Mouse (Mus musculus): Measurements from ENCODE around the gene Apln. TPM values are rescaled to one million over a fixed set of nuclear protein-coding genes. Genes with fewer than 3 reads are reported as not detected.

Gene Apln
- 10 to 100 TPM in 2 of 4 experiments, 1 to 10 TPM in 2; 1.9 to 40.1 (median 11.4) TPM for total RNA-seq (2022)

GRCm38 (mm10) chrX:48034144-48035113, at the start of gene Apln:
Gene Apln (minus strand): TSS chrX:48034853.
- peak; percentile 27 for DNase-seq

DNA sequence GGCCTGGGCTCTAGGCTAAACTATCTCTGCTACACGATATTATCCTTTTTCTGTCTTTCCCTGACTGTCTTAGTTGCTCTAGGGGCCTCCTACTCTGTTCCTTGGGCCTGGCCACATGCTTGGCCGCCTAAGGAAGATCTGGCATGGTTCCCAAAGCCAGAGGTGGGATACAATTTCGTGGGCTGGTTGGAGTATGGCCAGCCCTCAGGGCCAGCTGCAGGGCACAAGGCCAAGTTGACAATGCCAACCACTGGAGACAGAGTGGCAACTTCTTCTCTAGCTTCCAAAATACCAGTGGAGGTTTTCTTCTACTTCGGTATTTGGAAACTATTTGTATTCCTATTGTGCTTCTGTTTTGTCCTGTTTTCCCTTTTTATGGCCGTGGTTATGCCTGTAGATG, 47.7 kb upstream of the Apln start:
- no peak for DNase-seq

- no peak for DNase-seq
Measured at GRCm38 (mm10) chrX:48076806-48077425, 42.3 kb upstream of the Apln start.

DNA sequence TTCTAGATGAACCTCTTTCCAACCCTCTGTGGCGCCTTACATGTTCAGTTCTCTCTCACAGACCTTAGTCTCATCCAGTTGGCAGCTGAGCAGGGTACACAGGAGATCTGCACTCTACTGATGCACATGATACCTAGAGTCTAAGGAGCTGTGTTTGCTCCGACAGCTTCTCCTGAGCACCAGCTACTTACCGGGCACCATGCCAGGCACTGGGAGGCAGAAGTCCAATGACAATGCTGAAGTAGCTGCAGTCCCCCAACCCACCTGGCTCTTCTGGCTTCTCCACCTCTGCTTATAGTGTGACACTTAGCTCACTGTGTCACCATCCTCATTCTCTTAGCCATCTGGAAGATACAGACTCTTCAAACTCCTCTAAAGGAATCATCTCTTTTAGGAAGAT, 40.0 kb upstream of the Apln start:
- no peak for DNase-seq

DNA sequence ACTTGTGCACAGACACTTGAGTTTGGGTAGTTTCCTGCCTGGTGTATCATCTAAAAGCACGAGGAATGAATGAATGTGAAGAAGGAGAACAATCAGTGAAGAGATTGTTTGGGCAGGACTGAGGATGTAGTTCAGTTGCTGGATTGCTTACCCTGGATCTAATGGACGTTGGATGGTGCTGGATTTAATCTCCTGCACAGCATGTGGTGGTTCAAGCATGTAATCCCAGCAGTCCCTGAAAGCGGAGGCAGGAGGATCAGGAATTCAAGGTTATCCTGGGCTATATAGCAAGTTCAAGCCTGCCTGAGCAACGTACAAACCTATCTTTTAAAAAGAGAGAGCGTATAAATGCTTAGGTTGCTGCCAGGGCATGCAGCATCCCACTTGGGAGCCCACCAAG, 37.7 kb upstream of the Apln start:
- DNase-seq, result no peak

DNA sequence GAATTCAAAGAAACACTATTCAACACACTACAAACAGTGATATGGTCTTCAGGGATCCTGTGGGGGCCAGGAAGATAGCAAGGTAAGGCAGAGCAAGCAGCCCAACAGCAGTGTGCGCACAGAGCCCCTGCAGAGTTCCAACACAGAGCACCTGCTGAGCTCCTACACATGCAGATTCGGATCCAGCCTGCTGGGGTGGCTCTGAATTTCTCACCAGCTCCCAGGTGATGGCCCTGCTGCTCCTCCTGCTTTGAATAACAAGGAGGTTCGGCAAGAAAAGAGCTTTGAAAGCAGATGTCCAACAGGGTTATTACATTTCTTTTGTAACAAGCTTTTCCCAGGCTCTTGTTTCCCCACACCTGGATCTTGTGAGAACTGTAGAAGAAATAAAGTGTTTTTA, 37.3 kb upstream of the Apln start:
- no peak for DNase-seq

DNA sequence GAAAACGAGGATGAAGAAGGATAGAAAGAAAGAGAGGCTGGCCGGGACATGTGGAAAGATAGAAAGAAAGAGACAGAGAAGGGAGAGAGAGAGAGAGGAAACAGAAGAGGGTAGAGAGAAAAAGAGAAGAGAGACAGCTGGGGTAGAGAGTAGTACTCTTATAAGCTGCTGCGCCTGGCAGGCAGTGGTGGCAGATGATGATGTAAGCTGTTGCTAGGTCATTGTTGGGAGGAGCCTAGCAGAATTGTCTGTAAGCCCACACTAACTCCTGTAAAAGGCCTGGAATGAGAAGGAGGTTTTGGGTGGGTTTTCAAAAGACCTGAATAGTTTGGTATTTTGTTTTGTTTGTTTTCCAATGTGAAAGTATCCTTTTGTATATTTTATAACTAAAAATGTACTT, 32.2 kb upstream of the Apln start:
- DNase-seq, result no peak

DNA sequence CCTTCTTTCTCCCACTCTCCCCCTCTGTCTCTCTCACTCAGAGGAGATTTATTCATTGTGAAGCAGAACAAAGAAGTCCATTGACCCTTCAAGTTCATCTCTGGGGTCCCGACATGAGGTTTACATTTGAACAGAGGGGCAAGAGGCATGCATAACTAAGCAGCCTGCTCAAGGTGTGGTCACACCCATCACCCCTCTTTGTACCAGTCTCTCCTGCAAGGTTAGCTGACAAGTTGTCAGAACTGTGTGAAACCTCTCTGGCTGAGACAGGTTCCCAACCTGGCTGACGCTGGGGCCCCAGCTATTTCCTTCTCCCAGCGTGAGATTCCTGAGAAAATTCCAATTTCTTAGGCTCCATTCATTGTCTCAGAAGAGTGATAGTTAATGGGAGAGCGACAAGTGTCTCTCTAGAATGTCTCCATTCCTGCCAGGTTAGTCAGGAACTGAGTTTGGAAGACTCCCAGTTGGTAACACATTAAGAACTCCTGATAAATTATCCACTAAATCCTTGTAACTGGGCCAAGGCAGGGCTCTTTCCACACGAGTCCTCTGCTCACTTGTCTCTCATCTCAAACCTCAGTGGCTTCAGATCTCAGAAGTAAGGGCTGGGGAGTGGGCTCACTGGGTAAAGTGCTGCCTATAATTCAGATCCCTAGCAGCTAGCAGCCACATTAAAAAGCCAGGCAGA, 29.7 kb upstream of the Apln start:
- no peak for DNase-seq

- DNase-seq, result no peak
Measured at GRCm38 (mm10) chrX:48062481-48062880, 27.8 kb upstream of the Apln start.

GRCm38 (mm10) chrX:48054186-48055015, 19.7 kb upstream of the Apln start:
- no peak for DNase-seq

GRCm38 (mm10) chrX:48053743-48054142, 19.1 kb upstream of the Apln start:
- no peak for DNase-seq

GRCm38 (mm10) chrX:48046315-48046714, 11.7 kb upstream of the Apln start:
- DNase-seq, result no peak

- DNase-seq, result no peak
Measured at GRCm38 (mm10) chrX:48044261-48044660, 9.6 kb upstream of the Apln start.

DNA sequence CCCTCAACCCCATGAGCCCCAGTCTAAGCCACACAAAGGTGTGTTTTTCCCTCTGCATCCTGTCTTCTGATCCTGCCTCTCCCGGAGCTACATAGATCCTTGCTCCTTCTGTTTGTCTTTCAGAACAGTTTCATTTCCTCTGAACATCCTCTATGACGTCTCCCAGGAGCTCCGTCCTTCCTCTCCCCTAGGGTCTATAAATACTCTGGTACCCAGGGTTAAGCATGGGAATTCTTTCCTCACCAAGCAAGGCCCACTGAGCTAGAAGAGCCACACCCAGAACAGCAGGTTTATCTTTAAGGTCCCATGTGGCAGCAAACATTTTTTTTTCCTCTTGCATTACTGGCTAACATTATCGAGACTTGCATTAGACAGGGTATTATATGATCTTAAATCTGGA, 8.1 kb upstream of the Apln start:
- no peak for DNase-seq

DNA sequence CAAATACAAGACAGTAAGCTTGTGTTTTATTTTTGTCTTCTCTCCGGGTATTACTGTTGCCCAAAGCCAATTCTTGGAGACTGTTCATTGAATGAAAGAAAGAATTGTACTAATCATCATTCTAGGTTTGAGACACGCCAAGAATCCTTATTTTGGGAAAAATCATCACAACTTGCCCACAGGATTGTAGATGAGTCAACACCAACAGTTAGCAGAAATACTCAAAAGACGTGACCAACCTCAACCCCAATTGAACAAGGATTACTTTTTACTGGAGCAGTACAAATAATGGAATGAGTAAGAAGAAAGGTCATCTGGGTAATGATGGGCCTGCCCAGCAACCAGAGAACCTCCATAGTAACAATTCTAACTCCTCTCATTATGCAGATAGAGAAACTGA, 5.7 kb upstream of the Apln start:
- no peak for DNase-seq

- no peak for DNase-seq
Measured at GRCm38 (mm10) chrX:48033766-48034143, 898 bp downstream of the Apln start.

- no peak for DNase-seq
Measured at GRCm38 (mm10) chrX:48033024-48033423, 1.6 kb downstream of the Apln start.

DNA sequence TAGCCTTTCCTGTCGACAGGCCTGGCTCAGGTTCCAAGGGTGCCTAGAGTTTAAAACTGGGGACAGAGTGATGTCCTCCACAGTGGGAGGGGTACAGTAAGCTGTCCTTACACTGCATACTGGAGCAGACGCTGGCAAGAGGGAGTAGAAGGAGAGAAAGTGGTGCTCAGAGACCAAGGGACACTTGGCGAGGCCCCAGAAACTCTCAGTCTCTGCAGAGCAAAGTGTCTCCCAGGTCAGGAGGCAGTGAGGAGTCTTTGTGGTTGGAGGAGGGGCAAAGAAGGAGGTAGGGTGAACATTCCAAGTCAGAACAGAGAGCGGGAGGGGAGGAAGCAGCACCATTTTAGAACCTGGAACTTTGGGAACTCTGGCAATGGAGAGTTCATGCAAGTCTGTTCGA, 2.8 kb downstream of the Apln start:
- DNase-seq, result no peak

DNA sequence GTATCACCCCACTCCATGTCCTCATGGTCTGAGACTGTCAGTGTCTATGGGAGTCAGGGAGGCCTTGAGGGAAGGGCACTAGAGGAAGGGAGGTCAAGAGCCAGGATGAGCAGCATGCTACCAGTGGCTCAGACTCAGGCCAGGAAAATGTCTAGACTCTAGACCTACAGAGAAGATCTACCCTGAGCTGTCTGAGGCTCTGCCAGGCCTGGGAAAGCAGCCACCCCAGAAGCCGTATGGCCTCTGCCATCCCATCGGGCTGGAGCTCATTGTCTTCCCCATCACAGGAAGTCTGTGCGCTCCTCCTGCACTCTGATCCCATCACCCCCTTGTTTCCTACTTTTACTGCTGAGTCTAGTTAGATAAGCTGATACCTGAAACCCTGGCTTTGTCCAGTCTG, 4.1 kb downstream of the Apln start:
- DNase-seq, result no peak

GRCm38 (mm10) chrX:48022811-48023210, 11.8 kb downstream of the Apln start:
- no peak for DNase-seq

DNA sequence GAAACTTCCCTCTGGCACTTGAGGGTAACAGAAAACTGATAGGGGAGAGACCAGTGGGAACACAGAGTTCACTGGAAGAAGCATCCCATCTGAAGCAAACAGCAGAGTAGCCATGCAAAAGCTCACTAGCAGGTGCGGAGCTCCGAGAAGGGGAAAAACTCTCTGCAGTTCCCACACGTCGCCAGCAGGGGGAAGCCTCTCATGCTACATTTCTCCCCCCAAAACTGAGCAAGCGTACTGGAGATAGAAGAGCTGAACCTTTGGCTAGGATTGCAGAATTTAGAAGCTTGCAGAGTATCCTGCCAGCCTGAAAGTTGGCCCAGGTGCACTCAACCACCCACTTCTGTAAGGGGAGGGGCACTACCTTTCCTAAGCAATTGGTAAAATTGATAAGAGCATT, 14.7 kb downstream of the Apln start:
- DNase-seq, result no peak

DNA sequence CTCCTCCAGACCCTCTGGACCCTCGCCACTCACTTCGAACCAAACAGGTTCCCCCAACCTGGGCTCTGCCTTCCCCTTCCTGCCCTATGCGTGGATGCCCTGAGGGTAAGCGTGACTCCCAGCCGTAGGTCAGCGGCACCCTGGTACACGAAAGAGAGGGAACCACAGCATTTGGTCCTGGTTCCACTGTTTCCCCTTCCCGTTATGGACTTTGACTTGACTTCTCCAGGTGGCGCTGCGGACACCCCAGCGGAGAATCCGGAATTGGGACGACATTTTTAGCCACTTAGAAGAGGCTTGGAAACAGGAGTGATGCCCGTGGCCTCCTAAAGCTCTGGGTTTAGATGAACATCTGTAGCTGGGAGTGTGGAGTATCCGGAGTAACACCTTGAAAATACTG, 15.3 kb downstream of the Apln start:
- DNase-seq, result no peak

Measured in adrenal gland, adult 8-10 months (tissue).